Mouse (Mus musculus) olfactory bulb, adult 2 months (tissue): ENCODE results near the gene Car4.

ENCODE experiments used
- CTCF ChIP-seq: fragments of 200-500 bp; IDR thresholded peaks from 2 replicates; pipeline ENCODE4 v1.5.1; 2012; ENCODE audit warnings: low read depth, mild to moderate bottlenecking, low read length, moderate library complexity; ENCODE audit not compliant: insufficient read depth
- POLR2A ChIP-seq: fragments of 200-500 bp; IDR thresholded peaks from 2 replicates; pipeline ENCODE4 v1.6.1; 2012; ENCODE audit warnings: mild to moderate bottlenecking, low read depth, low read length, moderate library complexity; ENCODE audit not compliant: insufficient read depth

DNA sequence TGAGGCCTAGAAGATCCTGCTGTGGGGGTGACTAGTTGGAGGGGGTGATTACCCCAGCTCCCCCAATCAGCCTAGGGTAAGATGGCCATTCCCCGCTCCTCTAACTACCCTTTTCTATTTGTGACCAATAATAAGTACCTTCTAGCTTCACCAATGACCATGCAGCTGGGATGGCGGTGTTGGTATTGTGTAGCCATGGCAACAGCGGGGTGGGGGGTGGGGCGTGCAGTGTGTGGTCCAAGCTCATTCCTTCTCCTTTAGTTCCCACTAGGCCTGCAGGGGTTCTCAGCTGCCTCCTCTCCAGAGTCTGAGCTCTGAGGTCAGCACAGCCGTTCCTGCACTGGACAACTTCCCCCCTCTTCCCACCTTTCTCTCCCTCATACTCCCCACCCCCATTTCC is 9.5 kb downstream of the Car4 start:
- TF ChIP-seq CTCF (no peak), POLR2A (no peak)
